Comparison of ENCODE assay signal across 8 mouse cellular contexts in genomic region chr1:89656643-89657321, GRCm38 (mm10).
A peak's percentile ranks its signal among the peaks of the same experiment; 100 is the strongest.
DNase-seq lines count a peak whose midpoint lies in the region; ATAC-seq and TF ChIP-seq lines count a peak whose summit lies in the region.

No protein-coding gene starts in this region.

- H3K27me3 ChIP-seq in forebrain, embryonic 14.5 days (replicated peaks; ENCODE audit: control insufficient read depth, insufficient read depth, low read length): 0 out of 2 replicates have a peak, but pooled peaks cover 6% of the 10 kb centered on the region
- no peaks in the 10 kb centered on the region for H3K27me3 ChIP-seq in forebrain, embryonic 11.5 days (ENCODE audit: control insufficient read depth, insufficient read depth, low read length)
- H3K27me3 ChIP-seq in heart, postnatal 0 days (ENCODE audit: control insufficient read depth, insufficient read depth, low read length): no peaks in the 10 kb centered on the region
- H3K27me3 ChIP-seq in lung, embryonic 15.5 days: no peaks in the 10 kb centered on the region
- H3K27me3 ChIP-seq in thymus, adult 2 months (ENCODE audit: control insufficient read depth, insufficient read depth, low read length): no peaks in the 10 kb centered on the region

- 37% methylated on average over 11 of the region's 11 CpGs for WGBS in forebrain, embryonic 14.5 days
- WGBS in forebrain, embryonic 11.5 days: 72% methylated on average over 11 of the region's 11 CpGs
- WGBS in heart, postnatal 0 days: 5% methylated on average over 11 of the region's 11 CpGs
- WGBS in lung, embryonic 15.5 days: 21% methylated on average over 11 of the region's 11 CpGs
- WGBS in thymus, adult 2 months: 85% methylated on average over 11 of the region's 11 CpGs

- no peak for TF ChIP-seq POLR2A in thymus, adult 2 months (IDR thresholded peaks at IDR 0.05; ENCODE audit: control insufficient read depth, extremely low read depth, insufficient read depth, low read length, poor library complexity)

- no peaks in the 10 kb centered on the region for H3K36me3 ChIP-seq in forebrain, embryonic 14.5 days (ENCODE audit: control insufficient read depth, insufficient read depth, low read length)
- H3K36me3 ChIP-seq in forebrain, embryonic 11.5 days (ENCODE audit: control insufficient read depth, insufficient read depth, low read length): no peaks in the 10 kb centered on the region
- H3K36me3 ChIP-seq in heart, postnatal 0 days (replicated peaks; ENCODE audit: control insufficient read depth, insufficient read depth, low read length): no peaks in the 10 kb centered on the region
- H3K36me3 ChIP-seq in lung, embryonic 15.5 days: no peaks in the 10 kb centered on the region
- H3K36me3 ChIP-seq in thymus, adult 2 months (ENCODE audit: control insufficient read depth, insufficient read depth, low read length): no peaks in the 10 kb centered on the region

- no peak for TF ChIP-seq CTCF in heart, postnatal 0 days (IDR thresholded peaks at IDR 0.05; ENCODE audit: low read depth)
- TF ChIP-seq CTCF in thymus, adult 2 months (IDR thresholded peaks at IDR 0.05; ENCODE audit: borderline replicate concordance, control insufficient read depth, extremely low read depth, insufficient read depth, low read length, poor library complexity): no peak

- H3K4me3 ChIP-seq in forebrain, embryonic 14.5 days (ENCODE audit: low read depth, low read length): no peak overlapping the region
- no peak overlapping the region for H3K4me3 ChIP-seq in forebrain, embryonic 11.5 days (ENCODE audit: low read depth, low read length)
- H3K4me3 ChIP-seq in heart, postnatal 0 days (ENCODE audit: low read depth, low read length): peak overlapping the region; percentile 25; the same call in 1 of the 2 replicates
- no peak overlapping the region for H3K4me3 ChIP-seq in lung, embryonic 15.5 days
- no peak overlapping the region for H3K4me3 ChIP-seq in thymus, adult 2 months (ENCODE audit: control insufficient read depth, insufficient read depth, low read length)

- no peak for TF ChIP-seq EP300 in heart, postnatal 0 days (IDR thresholded peaks at IDR 0.05; ENCODE audit: low read depth)

- H3K9me3 ChIP-seq in forebrain, embryonic 14.5 days (replicated peaks; ENCODE audit: control insufficient read depth, low read length): no peaks in the 10 kb centered on the region
- H3K9me3 ChIP-seq in forebrain, embryonic 11.5 days (ENCODE audit: control insufficient read depth, low read length): no peaks in the 10 kb centered on the region
- H3K9me3 ChIP-seq in heart, postnatal 0 days (replicated peaks; ENCODE audit: control insufficient read depth, low read length): no peaks in the 10 kb centered on the region
- H3K9me3 ChIP-seq in lung, embryonic 15.5 days: no peaks in the 10 kb centered on the region

- peak; percentile 40; the same call in 1 of the 2 replicates for ATAC-seq in forebrain, embryonic 14.5 days
- no peak for ATAC-seq in forebrain, embryonic 11.5 days (replicated peaks; ENCODE audit: low FRiP score)
- peak; percentile 77 for ATAC-seq in heart, postnatal 0 days (ENCODE audit: insufficient read depth, low read depth)
- ATAC-seq in lung, embryonic 15.5 days (ENCODE audit: borderline replicate concordance, extremely low read depth, low FRiP score, low TSS enrichment): peak; percentile 60; the same call in 1 of the 2 replicates

- H3K27ac ChIP-seq in forebrain, embryonic 14.5 days (ENCODE audit: low read depth, low read length): 0 out of 2 replicates have a peak overlapping the region, but pooled peaks have one; percentile 5
- H3K27ac ChIP-seq in forebrain, embryonic 11.5 days (ENCODE audit: low read depth, low read length): no peak overlapping the region
- no peak overlapping the region for H3K27ac ChIP-seq in heart, postnatal 0 days (ENCODE audit: low read depth)
- peak overlapping the region; percentile 16 for H3K27ac ChIP-seq in lung, embryonic 15.5 days
- no peak overlapping the region for H3K27ac ChIP-seq in thymus, adult 2 months (ENCODE audit: control insufficient read depth, insufficient read depth, low read length)

- H3K4me1 ChIP-seq in forebrain, embryonic 14.5 days (ENCODE audit: control insufficient read depth, insufficient read depth, low read length): peaks cover 7% of the 10 kb centered on the region
- H3K4me1 ChIP-seq in forebrain, embryonic 11.5 days (replicated peaks; ENCODE audit: control insufficient read depth, insufficient read depth, low read length): no peaks in the 10 kb centered on the region
- H3K4me1 ChIP-seq in heart, postnatal 0 days (ENCODE audit: control insufficient read depth, insufficient read depth): peaks cover 11% of the 10 kb centered on the region; the same call in 1 of the 2 replicates
- peaks cover 10% of the 10 kb centered on the region for H3K4me1 ChIP-seq in lung, embryonic 15.5 days
- no peaks in the 10 kb centered on the region for H3K4me1 ChIP-seq in thymus, adult 2 months (replicated peaks; ENCODE audit: control insufficient read depth, insufficient read depth, low read length)

- no peak overlapping the region for H3K9ac ChIP-seq in forebrain, embryonic 14.5 days (ENCODE audit: low read length)
- no peak overlapping the region for H3K9ac ChIP-seq in forebrain, embryonic 11.5 days (ENCODE audit: low read length)
- H3K9ac ChIP-seq in heart, postnatal 0 days (replicated peaks; ENCODE audit: low read depth, low read length): no peak overlapping the region; the same call in 1 of the 2 replicates
- no peak overlapping the region for H3K9ac ChIP-seq in lung, embryonic 15.5 days

- peak; percentile 67 for DNase-seq in forebrain, embryonic 14.5 days (ENCODE audit: low spot score)
- DNase-seq in forebrain, embryonic 11.5 days (ENCODE audit: low spot score): no peak
- DNase-seq in urinary bladder, postnatal 14 days (ENCODE audit: low spot score): peak; percentile 52
- DNase-seq in urinary bladder, adult 2 months (ENCODE audit: low spot score): no peak
- DNase-seq in heart, postnatal 0 days (ENCODE audit: low spot score): peak; percentile 80
- DNase-seq in thymus, adult 2 months: no peak
- DNase-seq in yolk sac, embryonic 10.5 days (ENCODE audit: low spot score): no peak

- H3K4me2 ChIP-seq in forebrain, embryonic 14.5 days (ENCODE audit: low read length): no peak overlapping the region
- no peak overlapping the region for H3K4me2 ChIP-seq in forebrain, embryonic 11.5 days (ENCODE audit: low read depth, low read length, severe bottlenecking)
- peak overlapping the region; percentile 51 for H3K4me2 ChIP-seq in heart, postnatal 0 days (ENCODE audit: low read depth, low read length)
- H3K4me2 ChIP-seq in lung, embryonic 15.5 days: peak overlapping the region; percentile 7; the same call in 1 of the 2 replicates

Comparison
In these comparisons a context has a peak if more than half of its experiments do, and no peak if none do; other contexts are left out.
1. DNase-seq: peak in forebrain, embryonic 14.5 days (single experiment), urinary bladder, postnatal 14 days (single experiment) and heart, postnatal 0 days (single experiment); none in forebrain, embryonic 11.5 days (single experiment), urinary bladder, adult 2 months (single experiment), thymus, adult 2 months (single experiment) and yolk sac, embryonic 10.5 days (single experiment).
2. H3K27ac ChIP-seq: peak in forebrain, embryonic 14.5 days (single experiment) and lung, embryonic 15.5 days (single experiment); none in forebrain, embryonic 11.5 days (single experiment), heart, postnatal 0 days (single experiment) and thymus, adult 2 months (single experiment).
3. H3K4me2 ChIP-seq: peak in heart, postnatal 0 days (single experiment) and lung, embryonic 15.5 days (single experiment); none in forebrain, embryonic 14.5 days (single experiment) and forebrain, embryonic 11.5 days (single experiment).